Mouse (Mus musculus): ENCODE measurements around the gene Mocs2.

The Mocs2 gene

DNA sequence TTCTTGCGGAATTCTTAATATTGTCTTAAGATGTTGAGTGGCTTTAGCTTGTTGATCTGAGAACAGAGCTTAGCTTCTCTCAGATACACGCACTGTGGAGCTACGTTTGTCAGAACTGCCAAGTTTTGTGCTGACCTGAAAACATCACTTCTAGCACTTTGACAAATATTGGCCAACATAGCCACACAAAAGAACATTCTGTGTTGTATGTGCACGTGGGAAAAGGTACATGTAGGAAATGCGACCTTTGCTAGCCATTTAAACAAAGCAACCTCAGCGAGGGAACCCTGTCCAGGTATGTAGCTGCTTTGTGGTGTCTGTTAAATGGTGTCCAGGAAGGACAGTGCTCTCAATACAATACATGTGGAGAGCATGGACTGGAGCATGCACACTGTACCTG, 36.0 kb downstream of the Mocs2 start:
- DNase-seq (ENCODE audit: low spot score) = no peak

- no peak for DNase-seq (ENCODE audit: low spot score)
Measured at GRCm38 (mm10) chr13:114854428-114854827, 36.4 kb downstream of the Mocs2 start.

DNA sequence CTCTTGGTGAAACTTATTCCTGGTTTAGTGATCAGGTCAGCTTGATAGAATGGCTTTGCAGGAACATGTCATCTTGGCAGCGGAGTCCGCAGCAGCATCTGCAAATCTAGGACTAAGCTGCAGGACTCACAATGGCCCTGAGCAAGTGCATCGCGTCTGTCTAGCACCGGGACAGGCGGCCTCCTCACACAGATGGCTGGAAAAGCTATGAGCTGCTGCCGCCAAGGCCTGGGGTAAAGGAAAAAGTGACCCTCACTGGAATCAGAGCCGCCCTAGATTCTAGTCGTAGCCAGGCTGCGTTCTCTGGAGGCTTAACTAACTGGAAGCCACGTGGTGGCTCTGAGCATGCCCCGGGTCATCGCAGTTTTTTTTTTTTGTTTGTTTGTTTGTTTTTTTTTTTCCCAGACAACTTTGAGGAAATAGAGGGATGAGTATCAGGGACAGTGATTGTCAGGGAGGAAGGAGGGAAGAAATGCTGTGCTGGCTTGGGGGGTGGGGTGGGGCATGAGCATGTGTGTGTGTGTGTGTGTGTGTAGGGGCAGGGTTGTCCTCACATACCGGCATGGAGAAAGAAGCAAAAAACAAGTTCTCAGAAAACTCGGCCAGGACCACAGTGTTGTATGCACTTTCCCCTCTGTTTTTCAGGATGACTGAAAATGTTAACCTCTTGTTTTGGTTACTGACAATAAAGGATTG, 37.7 kb downstream of the Mocs2 start:
- DNase-seq (ENCODE audit: low spot score) = no peak

- no peak for DNase-seq (ENCODE audit: low spot score)
Measured at GRCm38 (mm10) chr13:114856269-114856627, 38.2 kb downstream of the Mocs2 start.

- DNase-seq (ENCODE audit: low spot score) = no peak
Measured at GRCm38 (mm10) chr13:114857525-114857924, 39.5 kb downstream of the Mocs2 start.

GRCm38 (mm10) chr13:114874738-114875137, 56.7 kb downstream of the Mocs2 start:
- no peak for DNase-seq (ENCODE audit: low spot score)

GRCm38 (mm10) chr13:114876005-114876520, 58.0 kb downstream of the Mocs2 start:
- no peak for DNase-seq (ENCODE audit: low spot score)

DNA sequence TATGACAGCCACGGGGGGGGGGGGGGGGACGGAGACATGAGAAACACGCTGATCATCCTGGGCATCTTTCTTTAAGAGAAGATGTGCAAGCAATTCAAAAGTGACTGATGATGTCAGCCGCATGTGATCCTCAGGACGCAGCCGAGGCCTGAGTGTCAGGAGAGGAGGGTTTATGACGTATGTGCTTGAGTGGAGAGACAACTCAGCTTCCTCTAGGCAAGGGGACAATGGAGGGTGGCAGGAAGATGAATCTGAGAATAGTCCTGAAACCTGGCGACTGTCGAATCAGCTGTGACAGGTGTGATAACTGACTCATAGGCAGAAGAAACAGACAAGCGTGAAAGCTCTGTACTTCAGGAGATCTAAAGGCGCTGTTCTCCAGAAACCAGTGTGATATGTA, 60.6 kb downstream of the Mocs2 start:
- no peak for DNase-seq (ENCODE audit: low spot score)
